Mouse (Mus musculus) cerebellum, postnatal 36 days (tissue): Measurements from ENCODE around the gene Fga.

Experiments
- DNase-seq, 2 experiments: peaks; one replicate each; pipeline ENCODE4 v3.0.0; 2021 to 2022; ENCODE audit warnings: mixed read lengths in 2 of 2

Gene Fga

GRCm38 (mm10) chr3:83025475-83026301, at the start of gene Fga:
Fga (plus strand) TSS chr3:83026076.
- no peak for DNase-seq

- DNase-seq = peak in 1 of 2 experiments; percentile 20
Measured at GRCm38 (mm10) chr3:82980818-82981217, 45.1 kb upstream of the Fga start.

- no peak for DNase-seq
Measured at GRCm38 (mm10) chr3:82981861-82982260, 44.0 kb upstream of the Fga start.

- no peak for DNase-seq
Measured at GRCm38 (mm10) chr3:82984840-82985239, 41.0 kb upstream of the Fga start.

- DNase-seq = no peak
Measured at GRCm38 (mm10) chr3:82991963-82992362, 33.9 kb upstream of the Fga start.

- DNase-seq = no peak
Measured at GRCm38 (mm10) chr3:82992956-82993355, 32.9 kb upstream of the Fga start.

- peak; percentile 32 to 34 for DNase-seq
Measured at GRCm38 (mm10) chr3:82995368-82995767, 30.5 kb upstream of the Fga start.

GRCm38 (mm10) chr3:82996656-82997055, 29.2 kb upstream of the Fga start:
- no peak for DNase-seq

GRCm38 (mm10) chr3:82998772-82999463, 27.0 kb upstream of the Fga start:
- peak in 1 of 2 experiments; percentile 55 for DNase-seq

GRCm38 (mm10) chr3:82999995-83000394, 25.9 kb upstream of the Fga start:
- DNase-seq = no peak

- DNase-seq = peak; percentile 27 to 50
Measured at GRCm38 (mm10) chr3:83002191-83002590, 23.7 kb upstream of the Fga start.

GRCm38 (mm10) chr3:83003068-83003467, 22.8 kb upstream of the Fga start:
- no peak for DNase-seq

GRCm38 (mm10) chr3:83004801-83005200, 21.1 kb upstream of the Fga start:
- no peak for DNase-seq

GRCm38 (mm10) chr3:83007557-83007956, 18.3 kb upstream of the Fga start, which contains the start of gene Fgg:
Fgg (plus strand) TSS chr3:83007724.
- no peak for DNase-seq

- no peak for DNase-seq
Measured at GRCm38 (mm10) chr3:83010291-83010690, 15.6 kb upstream of the Fga start.

GRCm38 (mm10) chr3:83011136-83011535, 14.7 kb upstream of the Fga start:
- no peak for DNase-seq

GRCm38 (mm10) chr3:83011565-83011964, 14.3 kb upstream of the Fga start:
- DNase-seq = no peak

- no peak for DNase-seq
Measured at GRCm38 (mm10) chr3:83012636-83013035, 13.2 kb upstream of the Fga start.

- DNase-seq = no peak
Measured at GRCm38 (mm10) chr3:83013951-83014350, 11.9 kb upstream of the Fga start.

- DNase-seq = no peak
Measured at GRCm38 (mm10) chr3:83016236-83016635, 9.6 kb upstream of the Fga start.

GRCm38 (mm10) chr3:83020387-83020786, 5.5 kb upstream of the Fga start:
- no peak for DNase-seq

GRCm38 (mm10) chr3:83021176-83021575, 4.7 kb upstream of the Fga start:
- DNase-seq = no peak

GRCm38 (mm10) chr3:83025036-83025435, 840 bp upstream of the Fga start:
- no peak for DNase-seq
